ENCODE assay signal across 7 mouse cellular contexts in genomic region chr3:88483621-88484020, GRCm38 (mm10). TPM values are rescaled to one million over a fixed set of nuclear protein-coding genes. Genes with fewer than 3 reads are reported as not detected.
DNase-seq lines count a peak whose midpoint lies in the region; ATAC-seq lines count a peak whose summit lies in the region.

No protein-coding gene starts in this region.

- peaks cover 53% of the 10 kb centered on the region for H3K27me3 ChIP-seq in hindbrain, embryonic 14.5 days (ENCODE audit: control insufficient read depth, insufficient read depth, low read length)

- H3K36me3 ChIP-seq in hindbrain, embryonic 14.5 days (replicated peaks; ENCODE audit: control insufficient read depth, insufficient read depth), result peaks cover 30% of the 10 kb centered on the region

- no peak overlapping the region for H3K9ac ChIP-seq in hindbrain, embryonic 14.5 days

- no peak overlapping the region for H3K4me3 ChIP-seq in hindbrain, embryonic 14.5 days (replicated peaks; ENCODE audit: low read length)

- intact Hi-C loops in left cerebral cortex, postnatal 25 days (cut with DNase I), result loop anchor here (1.0 kb wide), 2 partner anchors 39 to 43 kb away; no protein-coding TSS in a partner anchor

- no peaks in the 10 kb centered on the region for H3K9me3 ChIP-seq in hindbrain, embryonic 14.5 days (ENCODE audit: control insufficient read depth, low read length)

- WGBS in hindbrain, embryonic 14.5 days, result 14% methylated on average over 5 of the region's 5 CpGs

- H3K4me2 ChIP-seq in hindbrain, embryonic 14.5 days (replicated peaks), result no peak overlapping the region

- peak; percentile 79 for ATAC-seq in erythroid progenitor cell, adult 5-6 weeks (replicated peaks; ENCODE audit: low FRiP score, poor library complexity, severe bottlenecking)
- peak; percentile 55 for ATAC-seq in hindbrain, embryonic 14.5 days (ENCODE audit: low FRiP score)

- H3K27ac ChIP-seq in hindbrain, embryonic 14.5 days, result no peak overlapping the region

- H3K4me1 ChIP-seq in hindbrain, embryonic 14.5 days (replicated peaks; ENCODE audit: control insufficient read depth, insufficient read depth, low read length), result no peaks in the 10 kb centered on the region; the same call in 1 of the 2 replicates

- peak; percentile 79 for DNase-seq in MN1 (ENCODE audit: low spot score)
- peak; percentile 89 for DNase-seq in brain, adult 2 months (ENCODE audit: low read depth, low spot score)
- DNase-seq in hindbrain, embryonic 14.5 days (ENCODE audit: low spot score), result peak; percentile 83
- peak; percentile 65 to 71 for DNase-seq in left cerebral cortex, postnatal 25 days (ENCODE audit: low spot score in 2 of 2)
- DNase-seq in mesoderm, embryonic 11.5 days (ENCODE audit: low read depth, low spot score), result peak; percentile 87
- peak; percentile 68 for DNase-seq in skeletal muscle tissue, adult 2 months (ENCODE audit: low read depth, low spot score)

RNA-seq across cellular contexts. Expression of gene Sema4a, which starts 22.6 kb away (rescaled TPM):
- 11.9 and 14.7 TPM in 2 replicates for total RNA-seq in erythroid progenitor cell, adult 5-6 weeks (2015; ENCODE audit: low replicate concordance)
- total RNA-seq in erythroid progenitor cell, adult 5-6 weeks (2017; ENCODE audit: low replicate concordance), result 4.5 and 15.1 TPM in 2 replicates
- 21.5 and 22.9 TPM in 2 replicates for polyA plus RNA-seq in hindbrain, embryonic 14.5 days (2014; fragmentation: Nextera tagmentation; extraction: Ambion mirVana)
- 10 to 100 TPM; 49.2 to 57.9 TPM for total RNA-seq in left cerebral cortex, postnatal 25 days (2021)

RNA-seq across cellular contexts. Expression of gene Lmna, which starts 26.1 kb away (rescaled TPM):
- total RNA-seq in erythroid progenitor cell, adult 5-6 weeks (2015; ENCODE audit: low replicate concordance), result 31.7 and 48.2 TPM in 2 replicates
- 182 and 260 TPM in 2 replicates for total RNA-seq in erythroid progenitor cell, adult 5-6 weeks (2017; ENCODE audit: low replicate concordance)
- polyA plus RNA-seq in hindbrain, embryonic 14.5 days (2014; fragmentation: Nextera tagmentation; extraction: Ambion mirVana), result 44.3 and 47.3 TPM in 2 replicates
- total RNA-seq in left cerebral cortex, postnatal 25 days (2021), result 10 to 100 TPM; 42.1 to 48.7 TPM

RNA-seq across cellular contexts. Expression of gene Mex3a, which starts 48.6 kb away (rescaled TPM):
- 0.42 TPM in 1 of 2 replicates, not detected in the other for total RNA-seq in erythroid progenitor cell, adult 5-6 weeks (2015; ENCODE audit: low replicate concordance)
- total RNA-seq in erythroid progenitor cell, adult 5-6 weeks (2017; ENCODE audit: low replicate concordance), result 0.08 and 0.26 TPM in 2 replicates
- polyA plus RNA-seq in hindbrain, embryonic 14.5 days (2014; fragmentation: Nextera tagmentation; extraction: Ambion mirVana), result 30.8 and 31.0 TPM in 2 replicates
- 1 to 10 TPM; 2.8 to 3.0 TPM for total RNA-seq in left cerebral cortex, postnatal 25 days (2021)

RNA-seq across cellular contexts. Expression of gene Slc25a44, which starts 58.7 kb away (rescaled TPM):
- 34.0 and 35.3 TPM in 2 replicates for total RNA-seq in erythroid progenitor cell, adult 5-6 weeks (2015; ENCODE audit: low replicate concordance)
- 34.8 and 40.5 TPM in 2 replicates for total RNA-seq in erythroid progenitor cell, adult 5-6 weeks (2017; ENCODE audit: low replicate concordance)
- polyA plus RNA-seq in hindbrain, embryonic 14.5 days (2014; fragmentation: Nextera tagmentation; extraction: Ambion mirVana), result 36.4 and 42.2 TPM in 2 replicates
- total RNA-seq in left cerebral cortex, postnatal 25 days (2021), result 10 to 100 TPM; 77.4 to 79.3 TPM
